Mouse (Mus musculus) thymus, adult 2 months (tissue): ENCODE results near the gene Rin2.

ENCODE experiments used
- CTCF ChIP-seq: fragments of 200-500 bp; IDR thresholded peaks from 2 replicates; pipeline ENCODE4 v1.5.1; 2012; ENCODE audit warnings: mild to moderate bottlenecking, control low read depth, low read length, moderate library complexity, borderline replicate concordance; ENCODE audit not compliant: control insufficient read depth, poor library complexity, insufficient read depth; ENCODE audit errors: extremely low read depth
- POLR2A ChIP-seq: fragments of 200-500 bp; IDR thresholded peaks from 2 replicates; pipeline ENCODE4 v1.6.1; 2012; ENCODE audit warnings: mild to moderate bottlenecking, low read length, control low read depth, moderate library complexity; ENCODE audit not compliant: control insufficient read depth, poor library complexity, insufficient read depth; ENCODE audit errors: extremely low read depth

DNA sequence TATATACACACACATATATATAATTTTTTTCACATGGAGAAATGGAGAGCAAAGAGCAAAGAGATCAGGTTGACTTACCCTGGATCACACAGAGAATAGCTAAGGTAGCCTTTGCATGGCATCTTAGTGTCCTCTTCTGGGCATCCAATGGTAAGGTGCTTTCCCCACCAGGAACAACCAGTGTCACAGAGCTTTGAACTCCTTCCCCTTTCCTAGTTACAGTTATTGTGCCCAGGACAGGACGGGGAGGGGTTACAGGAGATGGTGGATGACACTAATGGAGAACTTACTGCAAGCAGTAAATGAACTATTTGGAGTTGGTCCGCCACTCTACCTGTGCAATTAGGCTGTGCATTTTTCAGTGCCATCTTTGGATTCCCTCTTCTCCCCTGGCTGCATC lies 45.7 kb downstream of the Rin2 start:
- no peak for TF ChIP-seq CTCF
- TF ChIP-seq POLR2A = no peak
